Mouse (Mus musculus): ENCODE results near the gene Pcdh15. TPM values are rescaled to one million over a fixed set of nuclear protein-coding genes. Genes with fewer than 3 reads are reported as not detected.

The Pcdh15 gene
- polyA plus RNA-seq, 1 experiment from 2014 or later, result 3.2 TPM

- Histone ChIP-seq H3K36me3 (replicated peaks) (no peaks in the 10 kb centered on the region), H3K4me3 (replicated peaks) (no peak overlapping the region), H3K9me3 (no peaks in the 10 kb centered on the region), H3K4me1 (no peaks in the 10 kb centered on the region), H3K9ac (no peak overlapping the region), H3K4me2 (no peak overlapping the region), H3K27ac (no peak overlapping the region), H3K27me3 (no peaks in the 10 kb centered on the region)
- 40% methylated on average over 1 of the region's 1 CpGs for WGBS
- ATAC-seq (ENCODE audit: low FRiP score), result no peak
These were observed 1015.0 kb downstream of the Pcdh15 start for GRCm38 (mm10) chr10:74114107-74114506.

- no peaks in the 10 kb centered on the region for H3K4me1 ChIP-seq
- H3K9me3 ChIP-seq, result no peaks in the 10 kb centered on the region
- H3K27me3 ChIP-seq, result no peaks in the 10 kb centered on the region
- 74% methylated on average over 1 of the region's 1 CpGs for WGBS
- H3K4me3 ChIP-seq (replicated peaks), result no peak overlapping the region
- no peak overlapping the region for H3K9ac ChIP-seq
- ATAC-seq (ENCODE audit: low FRiP score), result no peak
- no peak overlapping the region for H3K27ac ChIP-seq
- no peak overlapping the region for H3K4me2 ChIP-seq
- H3K36me3 ChIP-seq (replicated peaks), result no peaks in the 10 kb centered on the region
These were observed 1017.7 kb downstream of the Pcdh15 start for GRCm38 (mm10) chr10:74116817-74117216.

GRCm38 (mm10) chr10:74123421-74123820 is 1024.3 kb downstream of the Pcdh15 start:
- Histone ChIP-seq H3K36me3 (replicated peaks) (no peaks in the 10 kb centered on the region), H3K4me3 (replicated peaks) (no peak overlapping the region), H3K9me3 (no peaks in the 10 kb centered on the region), H3K27me3 (no peaks in the 10 kb centered on the region), H3K4me1 (no peaks in the 10 kb centered on the region), H3K4me2 (no peak overlapping the region), H3K27ac (no peak overlapping the region), H3K9ac (no peak overlapping the region)
- ATAC-seq (ENCODE audit: low FRiP score), result no peak
- WGBS, result 85% methylated on average over 4 of the region's 4 CpGs

GRCm38 (mm10) chr10:74129192-74129591 is 1030.0 kb downstream of the Pcdh15 start:
- ATAC-seq (ENCODE audit: low FRiP score), result no peak
- WGBS, result 86% methylated on average over 3 of the region's 3 CpGs
- H3K27me3 ChIP-seq, result no peaks in the 10 kb centered on the region

GRCm38 (mm10) chr10:74129665-74130064 is 1030.5 kb downstream of the Pcdh15 start:
- no peak for ATAC-seq (ENCODE audit: low FRiP score)
- no peak overlapping the region for H3K9ac ChIP-seq
- H3K27me3 ChIP-seq, result no peaks in the 10 kb centered on the region

More at GRCm38 (mm10) chr10:74129192-74129591, 1030.0 kb downstream of the Pcdh15 start:
- Histone ChIP-seq H3K4me1 (no peaks in the 10 kb centered on the region), H3K4me3 (replicated peaks) (no peak overlapping the region), H3K9ac (no peak overlapping the region), H3K4me2 (no peak overlapping the region), H3K27ac (no peak overlapping the region), H3K36me3 (replicated peaks) (no peaks in the 10 kb centered on the region), H3K9me3 (no peaks in the 10 kb centered on the region)

GRCm38 (mm10) chr10:74130805-74131204 is 1031.7 kb downstream of the Pcdh15 start:
- WGBS, result 94% methylated on average over 3 of the region's 3 CpGs
- ATAC-seq (ENCODE audit: low FRiP score), result no peak
- H3K9me3 ChIP-seq, result no peaks in the 10 kb centered on the region
- H3K36me3 ChIP-seq (replicated peaks), result no peaks in the 10 kb centered on the region
- no peaks in the 10 kb centered on the region for H3K4me1 ChIP-seq
- no peak overlapping the region for H3K4me3 ChIP-seq (replicated peaks)
- no peak overlapping the region for H3K4me2 ChIP-seq
- no peak overlapping the region for H3K27ac ChIP-seq
- H3K27me3 ChIP-seq, result no peaks in the 10 kb centered on the region
- no peak overlapping the region for H3K9ac ChIP-seq

More at GRCm38 (mm10) chr10:74129665-74130064, 1030.5 kb downstream of the Pcdh15 start:
- H3K9me3 ChIP-seq, result no peaks in the 10 kb centered on the region
- H3K4me2 ChIP-seq, result no peak overlapping the region
- H3K4me1 ChIP-seq, result no peaks in the 10 kb centered on the region
- no peak overlapping the region for H3K4me3 ChIP-seq (replicated peaks)
- H3K27ac ChIP-seq, result no peak overlapping the region
- H3K36me3 ChIP-seq (replicated peaks), result no peaks in the 10 kb centered on the region

GRCm38 (mm10) chr10:74147966-74148365 is 1048.8 kb downstream of the Pcdh15 start:
- H3K27ac ChIP-seq, result no peak overlapping the region
- H3K9me3 ChIP-seq, result no peaks in the 10 kb centered on the region
- H3K4me3 ChIP-seq (replicated peaks), result no peak overlapping the region
- H3K36me3 ChIP-seq (replicated peaks), result no peaks in the 10 kb centered on the region
- no peak for ATAC-seq (ENCODE audit: low FRiP score)
- H3K4me2 ChIP-seq, result no peak overlapping the region
- no peaks in the 10 kb centered on the region for H3K4me1 ChIP-seq
- H3K9ac ChIP-seq, result no peak overlapping the region
- no peaks in the 10 kb centered on the region for H3K27me3 ChIP-seq

GRCm38 (mm10) chr10:74181921-74182320 is 1082.8 kb downstream of the Pcdh15 start:
- Histone ChIP-seq H3K4me3 (replicated peaks) (no peak overlapping the region), H3K36me3 (replicated peaks) (no peaks in the 10 kb centered on the region), H3K27me3 (no peaks in the 10 kb centered on the region), H3K4me1 (no peaks in the 10 kb centered on the region), H3K9me3 (no peaks in the 10 kb centered on the region), H3K4me2 (no peak overlapping the region), H3K27ac (no peak overlapping the region), H3K9ac (no peak overlapping the region)
- 59% methylated on average over 3 of the region's 3 CpGs for whole genome bisulfite sequencing
- ATAC-seq (ENCODE audit: low FRiP score), result no peak

GRCm38 (mm10) chr10:74203650-74204049 is 1104.5 kb downstream of the Pcdh15 start:
- ATAC-seq (ENCODE audit: low FRiP score), result peak; percentile 53; the same call in 1 of the 2 replicates
- Histone ChIP-seq H3K27ac (no peak overlapping the region), H3K9me3 (no peaks in the 10 kb centered on the region), H3K4me1 (no peaks in the 10 kb centered on the region), H3K4me3 (replicated peaks) (no peak overlapping the region), H3K4me2 (no peak overlapping the region), H3K36me3 (replicated peaks) (no peaks in the 10 kb centered on the region), H3K27me3 (no peaks in the 10 kb centered on the region), H3K9ac (no peak overlapping the region)

- Histone ChIP-seq H3K4me2 (no peak overlapping the region), H3K36me3 (replicated peaks) (no peaks in the 10 kb centered on the region), H3K4me1 (no peaks in the 10 kb centered on the region), H3K9ac (no peak overlapping the region), H3K27me3 (no peaks in the 10 kb centered on the region), H3K27ac (no peak overlapping the region), H3K4me3 (replicated peaks) (no peak overlapping the region), H3K9me3 (no peaks in the 10 kb centered on the region)
- no peak for ATAC-seq (ENCODE audit: low FRiP score)
- 40% methylated on average over 1 of the region's 1 CpGs for WGBS
These were observed 1118.1 kb downstream of the Pcdh15 start for GRCm38 (mm10) chr10:74217268-74217667.

GRCm38 (mm10) chr10:74220439-74220838 is 1121.3 kb downstream of the Pcdh15 start:
- Histone ChIP-seq H3K4me2 (no peak overlapping the region), H3K36me3 (replicated peaks) (no peaks in the 10 kb centered on the region), H3K4me3 (replicated peaks) (no peak overlapping the region), H3K27me3 (no peaks in the 10 kb centered on the region), H3K4me1 (no peaks in the 10 kb centered on the region), H3K27ac (no peak overlapping the region), H3K9ac (no peak overlapping the region), H3K9me3 (no peaks in the 10 kb centered on the region)
- no peak for ATAC-seq (ENCODE audit: low FRiP score)
- WGBS, result 89% methylated on average over 2 of the region's 2 CpGs

- no peaks in the 10 kb centered on the region for H3K9me3 ChIP-seq
- H3K4me3 ChIP-seq (replicated peaks), result no peak overlapping the region
- peak; percentile 53; the same call in 1 of the 2 replicates for ATAC-seq (ENCODE audit: low FRiP score)
- H3K27ac ChIP-seq, result no peak overlapping the region
- WGBS, result 79% methylated on average over 15 of the region's 15 CpGs
- H3K4me2 ChIP-seq, result no peak overlapping the region
- H3K4me1 ChIP-seq, result no peaks in the 10 kb centered on the region
- H3K36me3 ChIP-seq (replicated peaks), result no peaks in the 10 kb centered on the region
- no peak overlapping the region for H3K9ac ChIP-seq
- H3K27me3 ChIP-seq, result no peaks in the 10 kb centered on the region
These were observed 1158.7 kb downstream of the Pcdh15 start for GRCm38 (mm10) chr10:74257716-74258446.

GRCm38 (mm10) chr10:74258639-74259038 is 1159.5 kb downstream of the Pcdh15 start:
- Histone ChIP-seq H3K27me3 (no peaks in the 10 kb centered on the region), H3K9ac (no peak overlapping the region), H3K9me3 (no peaks in the 10 kb centered on the region), H3K4me2 (no peak overlapping the region), H3K4me3 (replicated peaks) (no peak overlapping the region), H3K27ac (no peak overlapping the region), H3K4me1 (no peaks in the 10 kb centered on the region), H3K36me3 (replicated peaks) (no peaks in the 10 kb centered on the region)
- no peak for ATAC-seq (ENCODE audit: low FRiP score)
